Mouse (Mus musculus) left cerebral cortex, adult 18-20 months (tissue): Measurements from ENCODE around the gene Crlf2. TPM values are rescaled to one million over a fixed set of nuclear protein-coding genes. Genes with fewer than 3 reads are reported as not detected.

Experiments
- DNase-seq, 2 experiments: peaks; one replicate each; pipeline ENCODE4 v3.0.0; 2021 to 2022; ENCODE audit warnings: low spot score in 2 of 2, mixed read lengths in 1 of 2
- total RNA-seq, 2 experiments: library from RNA; stranded (reverse); gene quantifications; 2 replicates each; pipeline ENCODE4 v1.2.3; 2021

Gene Crlf2
- total RNA-seq, 2 experiments from 2014 or later, result 33.1 to 39.1 TPM

GRCm38 (mm10) chr5:109550225-109550935, 8.4 kb downstream of the Crlf2 start:
- no peak for DNase-seq

DNA sequence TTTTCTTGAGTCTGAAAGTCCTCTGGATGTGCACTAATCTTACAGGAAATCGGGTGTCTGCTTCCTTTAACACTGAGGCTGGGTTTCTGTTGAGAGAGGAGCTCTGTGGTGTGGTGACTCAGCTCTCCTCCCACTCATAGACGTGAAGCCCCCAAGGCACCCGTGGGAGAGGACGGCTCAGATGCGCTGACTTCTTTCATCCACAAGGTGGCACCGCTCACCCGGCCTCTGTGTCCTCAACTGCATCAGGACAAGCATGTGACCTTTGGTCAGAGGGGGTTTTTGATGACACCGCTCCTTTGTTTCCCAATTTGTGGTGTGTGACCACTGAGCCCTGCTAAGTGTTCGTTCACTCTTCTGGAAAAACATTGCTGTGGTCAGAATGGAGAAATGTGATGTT, 10.1 kb downstream of the Crlf2 start:
- DNase-seq, result peak; percentile 49 to 51

GRCm38 (mm10) chr5:109547112-109547511, 11.7 kb downstream of the Crlf2 start:
- DNase-seq, result no peak

- DNase-seq, result no peak
Observed at GRCm38 (mm10) chr5:109509679-109510078, 49.1 kb downstream of the Crlf2 start.

- peak; percentile 3 to 14 for DNase-seq
Observed at GRCm38 (mm10) chr5:109506729-109507128, 52.1 kb downstream of the Crlf2 start.

Other genes starting within 250 kb of the Crlf2 start
- not detected for gene Vmn2r16, start 228.8 kb downstream of the Crlf2 start, total RNA-seq
- not detected for gene Vmn2r17, start 139.3 kb downstream of the Crlf2 start, total RNA-seq
- 1 to 10 TPM; 2.6 to 2.7 TPM for gene 5430403G16Rik, start 132.0 kb upstream of the Crlf2 start, total RNA-seq
- gene 4930522L14Rik, start 192.9 kb upstream of the Crlf2 start, total RNA-seq, result 1 to 10 TPM; 3.4 to 4.4 TPM